Mouse (Mus musculus) myocyte (in vitro differentiated cells): ENCODE measurements around the gene Palm. TPM values are rescaled to one million over a fixed set of nuclear protein-coding genes. Genes with fewer than 3 reads are reported as not detected.
A peak's percentile ranks its signal among the peaks of the same experiment; 100 is the strongest.

Source experiments
- H3K27me3 ChIP-seq: one replicate; pipeline ENCODE4 v1.6.1; 2011; ENCODE audit not compliant: control insufficient read depth, insufficient read depth, insufficient read length
- H3K36me3 ChIP-seq: one replicate; pipeline ENCODE4 v1.6.1; 2011; ENCODE audit not compliant: control insufficient read depth, insufficient read depth
- H3K4me2 ChIP-seq: one replicate; pipeline ENCODE4 v1.6.1; 2011; ENCODE audit warnings: low read depth, control low read depth
- H3K4me3 ChIP-seq: one replicate; pipeline ENCODE4 v1.5.1; 2011; ENCODE audit warnings: mild to moderate bottlenecking, control low read depth, moderate library complexity
- H3K79me2 ChIP-seq: one replicate; pipeline ENCODE4 v1.6.1; 2011; ENCODE audit not compliant: control insufficient read depth, insufficient read depth
- H3ac ChIP-seq: one replicate; pipeline ENCODE4 v1.6.1; 2011; ENCODE audit not compliant: control insufficient read depth, insufficient read length
- CEBPB ChIP-seq: IDR thresholded peaks from 2 replicates; pipeline ENCODE4 v1.6.1; 2011; ENCODE audit warnings: mild to moderate bottlenecking, moderate library complexity; ENCODE audit not compliant: poor library complexity, insufficient read depth, severe bottlenecking
- E2F4 ChIP-seq: IDR thresholded peaks from one replicate; pipeline ENCODE4 v1.6.1; 2011; ENCODE audit warnings: mild to moderate bottlenecking, control low read depth, moderate library complexity; ENCODE audit not compliant: insufficient read depth
- MAX ChIP-seq: IDR thresholded peaks from one replicate; pipeline ENCODE4 v1.6.1; 2011; ENCODE audit warnings: low read depth, mild to moderate bottlenecking, control low read depth
- MYOD1 ChIP-seq, 3 experiments: IDR thresholded peaks; one replicate each; pipeline ENCODE4 v1.6.1; 2011; ENCODE audit warnings: control low read depth in 2 of 3, low read depth in 2 of 3, mild to moderate bottlenecking in 2 of 3, moderate library complexity in 1 of 3; ENCODE audit not compliant: insufficient read length in 2 of 3, control insufficient read depth in 1 of 3
- MYOG ChIP-seq, 3 experiments: IDR thresholded peaks; one replicate each; pipeline ENCODE4 v1.6.1; 2011; ENCODE audit warnings: control low read depth in 2 of 3, low read depth in 2 of 3, mild to moderate bottlenecking in 2 of 3; ENCODE audit not compliant: insufficient read length in 2 of 3, control insufficient read depth in 1 of 3, insufficient read depth in 1 of 3
- POLR2A ChIP-seq: IDR thresholded peaks from one replicate; pipeline ENCODE4 v1.6.1; 2011; ENCODE audit warnings: low read depth, mild to moderate bottlenecking, control low read depth, moderate library complexity; ENCODE audit not compliant: insufficient read length
- POLR2AphosphoS2 ChIP-seq: IDR thresholded peaks from one replicate; pipeline ENCODE4 v1.6.1; 2011; ENCODE audit warnings: low read depth, control low read depth; ENCODE audit not compliant: insufficient read length
- REST ChIP-seq: IDR thresholded peaks from one replicate; pipeline ENCODE4 v1.6.1; 2011; ENCODE audit warnings: mild to moderate bottlenecking, control low read depth, moderate library complexity; ENCODE audit not compliant: insufficient read depth, insufficient read length
- SRF ChIP-seq: IDR thresholded peaks from one replicate; pipeline ENCODE4 v1.6.1; 2011; ENCODE audit warnings: low read depth; ENCODE audit not compliant: control insufficient read depth, insufficient read length
- TCF12 ChIP-seq: IDR thresholded peaks from one replicate; pipeline ENCODE4 v1.6.1; 2011; ENCODE audit warnings: mild to moderate bottlenecking, control low read depth; ENCODE audit not compliant: poor library complexity, insufficient read depth, severe bottlenecking
- TCF3 ChIP-seq: IDR thresholded peaks from one replicate; pipeline ENCODE4 v1.6.1; 2011; ENCODE audit warnings: low read depth, control low read depth; ENCODE audit not compliant: insufficient read length
- USF1 ChIP-seq: IDR thresholded peaks from one replicate; pipeline ENCODE4 v1.6.1; 2011; ENCODE audit warnings: low read depth, mild to moderate bottlenecking, control low read depth, moderate library complexity
- polyA plus RNA-seq: library from polyadenylated mRNA; unstranded; fragments of >200 nt; fragmentation: generic; extraction: Trizol; gene quantifications from one replicate; pipeline ENCODE4 v1.2.1, GENCODE M21; 2012; ENCODE audit warnings: missing spikeins

Palm gene
- polyA plus RNA-seq, 1 experiment: 70.0 TPM

DNA sequence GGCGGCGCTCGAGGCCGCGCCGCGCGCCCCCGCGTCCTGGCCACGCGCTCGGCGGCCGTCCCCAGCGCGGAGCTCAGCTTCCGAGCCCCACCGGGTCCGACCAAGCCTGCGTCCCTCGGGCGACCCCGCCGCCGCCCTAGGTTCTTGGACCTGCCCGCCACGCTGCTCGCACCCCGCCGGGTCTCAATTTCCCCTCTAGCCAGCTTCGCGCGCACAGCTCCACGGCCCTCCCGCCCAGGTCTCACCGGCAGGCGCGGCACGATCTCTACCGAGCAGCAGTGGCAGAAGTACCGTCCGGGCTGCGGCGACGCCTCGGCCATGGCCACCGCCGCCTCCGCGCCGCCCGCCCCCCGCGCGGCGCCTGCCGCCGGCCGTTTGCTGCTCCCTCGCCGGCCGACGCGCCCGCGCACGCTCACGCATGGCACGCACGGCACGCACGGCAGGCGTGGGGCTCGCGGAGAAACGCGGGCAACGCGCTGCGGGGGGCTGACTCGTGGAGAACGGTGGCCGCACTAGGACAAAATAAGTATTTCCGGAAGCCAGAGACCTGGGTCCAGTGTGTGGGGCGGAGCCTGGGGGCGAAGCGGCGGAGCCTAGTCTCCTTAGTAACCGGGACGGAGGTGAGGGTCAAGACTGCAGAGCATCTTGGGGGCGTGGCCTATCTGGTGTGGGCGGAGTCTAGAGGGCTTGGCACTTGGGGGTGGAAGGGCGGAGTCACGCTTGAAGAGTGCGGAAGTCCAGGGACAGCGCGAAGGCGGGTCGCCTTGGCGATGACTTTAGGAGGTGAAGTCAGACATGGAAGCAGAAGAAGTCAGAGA, 26.7 kb upstream of the Palm start, which contains the start of gene Rnf126:
Gene Rnf126 (minus strand): TSS at position 445 of the 818 bp plus-strand sequence.
- H3K79me2 ChIP-seq: peaks cover 44% of the 10 kb centered on the region
- peak within 1 kb of the TSS; percentile 67 for H3ac ChIP-seq
- no peaks in the 10 kb centered on the region for H3K27me3 ChIP-seq
- peak within 1 kb of the TSS; percentile 65 for H3K4me3 ChIP-seq
- TF ChIP-seq REST (no peak), USF1 (no peak), TCF3 (peak; percentile 57), MYOD1 (IDR thresholded peaks at IDR 0.05; ENCODE audit: control insufficient read depth in 1 of 3, insufficient read length in 2 of 3, low read depth in 2 of 3) (peak in 1 of 3 experiments; percentile 51), POLR2A (peak; percentile 94), E2F4 (peak; percentile 10), CEBPB (no peak), TCF12 (no peak), MYOG (IDR thresholded peaks at IDR 0.05; ENCODE audit: control insufficient read depth in 1 of 3, insufficient read depth in 1 of 3, insufficient read length in 2 of 3, low read depth in 2 of 3) (peak in 2 of 3 experiments; percentile 46 to 52), SRF (no peak), MAX (no peak), POLR2AphosphoS2 (peak; percentile 68)
- no peaks in the 10 kb centered on the region for H3K36me3 ChIP-seq
- H3K4me2 ChIP-seq: peak within 1 kb of the TSS; percentile 90

GRCm38 (mm10) chr10:79767372-79768244, 25.8 kb upstream of the Palm start:
- no peaks in the 10 kb centered on the region for H3K36me3 ChIP-seq
- peaks cover 40% of the 10 kb centered on the region for H3K79me2 ChIP-seq
- H3K4me3 ChIP-seq: peak overlapping the region; percentile 65
- H3ac ChIP-seq: no peak overlapping the region
- TF ChIP-seq MYOG (IDR thresholded peaks at IDR 0.05; ENCODE audit: control insufficient read depth in 1 of 3, insufficient read depth in 1 of 3, insufficient read length in 2 of 3, low read depth in 2 of 3) (peak in 1 of 3 experiments; percentile 13), POLR2A (no peak)
- peak overlapping the region; percentile 67 for H3K4me2 ChIP-seq
- no peaks in the 10 kb centered on the region for H3K27me3 ChIP-seq

DNA sequence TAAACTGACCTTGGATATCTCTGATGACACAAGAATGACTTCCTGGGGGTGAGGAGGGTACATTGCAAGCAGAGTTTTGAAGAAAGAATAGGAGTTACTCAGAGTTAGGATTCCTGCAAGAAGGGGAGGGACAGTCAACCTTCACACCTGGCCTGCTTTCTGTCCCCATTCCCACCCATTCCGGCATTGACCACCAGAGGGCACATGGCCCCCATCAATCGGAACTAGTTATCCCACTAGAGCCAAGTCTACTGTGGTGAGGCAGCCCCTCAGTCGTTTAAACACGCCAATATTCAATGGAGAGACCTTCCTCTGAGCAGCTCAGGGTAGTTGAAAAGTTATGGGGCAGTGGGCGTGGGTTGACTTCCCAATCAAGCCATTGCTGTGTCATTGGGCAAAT, 25.0 kb upstream of the Palm start:
- Histone ChIP-seq H3ac (no peak overlapping the region), H3K79me2 (peaks cover 32% of the 10 kb centered on the region), H3K4me3 (no peak overlapping the region), H3K27me3 (no peaks in the 10 kb centered on the region), H3K36me3 (no peaks in the 10 kb centered on the region), H3K4me2 (peak overlapping the region; percentile 67)
- TF ChIP-seq E2F4: no peak
- no peak for TF ChIP-seq CEBPB
- TF ChIP-seq MYOD1 (IDR thresholded peaks at IDR 0.05; ENCODE audit: control insufficient read depth in 1 of 3, insufficient read length in 2 of 3, low read depth in 2 of 3): no peak
- no peak for TF ChIP-seq MAX
- no peak for TF ChIP-seq USF1
- TF ChIP-seq REST: no peak
- TF ChIP-seq SRF: no peak
- no peak for TF ChIP-seq POLR2AphosphoS2
- TF ChIP-seq MYOG (IDR thresholded peaks at IDR 0.05; ENCODE audit: control insufficient read depth in 1 of 3, insufficient read depth in 1 of 3, insufficient read length in 2 of 3, low read depth in 2 of 3): no peak
- no peak for TF ChIP-seq TCF12
- TF ChIP-seq TCF3: no peak
- no peak for TF ChIP-seq POLR2A

DNA sequence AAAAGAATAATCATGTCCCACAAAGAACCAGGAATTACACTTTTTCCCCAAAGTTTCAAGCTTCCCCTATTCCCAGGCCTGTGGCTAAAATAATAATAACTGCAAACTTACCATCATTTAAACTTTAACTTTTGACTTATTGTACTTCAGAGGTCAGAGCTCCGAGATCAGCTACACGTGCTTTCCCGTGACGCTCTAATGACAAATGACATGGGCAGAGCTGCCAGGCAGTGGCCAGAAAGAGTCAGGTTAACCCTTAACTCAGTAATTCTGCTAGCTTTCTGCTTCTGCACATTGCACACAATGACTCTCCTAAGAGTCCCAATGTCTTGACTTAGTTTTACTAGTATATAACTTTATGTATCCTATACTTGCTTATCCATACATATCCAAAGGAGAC, 24.0 kb upstream of the Palm start:
- H3K79me2 ChIP-seq: peaks cover 22% of the 10 kb centered on the region
- no peaks in the 10 kb centered on the region for H3K36me3 ChIP-seq
- no peak overlapping the region for H3K4me2 ChIP-seq
- no peak overlapping the region for H3K4me3 ChIP-seq
- no peaks in the 10 kb centered on the region for H3K27me3 ChIP-seq
- TF ChIP-seq MYOG (IDR thresholded peaks at IDR 0.05; ENCODE audit: control insufficient read depth in 1 of 3, insufficient read depth in 1 of 3, insufficient read length in 2 of 3, low read depth in 2 of 3) (no peak), TCF3 (no peak), REST (no peak), POLR2AphosphoS2 (no peak), CEBPB (no peak), TCF12 (no peak), MYOD1 (IDR thresholded peaks at IDR 0.05; ENCODE audit: control insufficient read depth in 1 of 3, insufficient read length in 2 of 3, low read depth in 2 of 3) (no peak), E2F4 (no peak), MAX (no peak), USF1 (no peak)
- no peak overlapping the region for H3ac ChIP-seq

- no peaks in the 10 kb centered on the region for H3K36me3 ChIP-seq
- H3ac ChIP-seq: no peak overlapping the region
- TF ChIP-seq MAX (no peak), POLR2A (no peak), TCF3 (no peak), REST (no peak), POLR2AphosphoS2 (no peak), SRF (no peak), USF1 (no peak), TCF12 (no peak), MYOD1 (IDR thresholded peaks at IDR 0.05; ENCODE audit: control insufficient read depth in 1 of 3, insufficient read length in 2 of 3, low read depth in 2 of 3) (no peak)
- H3K4me2 ChIP-seq: no peak overlapping the region
- no peaks in the 10 kb centered on the region for H3K79me2 ChIP-seq
- H3K27me3 ChIP-seq: no peaks in the 10 kb centered on the region
- H3K4me3 ChIP-seq: no peak overlapping the region
Measured at GRCm38 (mm10) chr10:79772320-79772719, 21.1 kb upstream of the Palm start.
